Mouse (Mus musculus): ENCODE measurements around the gene 4932414N04Rik. TPM values are rescaled to one million over a fixed set of nuclear protein-coding genes. Genes with fewer than 3 reads are reported as not detected.

The 4932414N04Rik gene
- polyA plus RNA-seq, 1 experiment from 2014 or later: not detected

DNA sequence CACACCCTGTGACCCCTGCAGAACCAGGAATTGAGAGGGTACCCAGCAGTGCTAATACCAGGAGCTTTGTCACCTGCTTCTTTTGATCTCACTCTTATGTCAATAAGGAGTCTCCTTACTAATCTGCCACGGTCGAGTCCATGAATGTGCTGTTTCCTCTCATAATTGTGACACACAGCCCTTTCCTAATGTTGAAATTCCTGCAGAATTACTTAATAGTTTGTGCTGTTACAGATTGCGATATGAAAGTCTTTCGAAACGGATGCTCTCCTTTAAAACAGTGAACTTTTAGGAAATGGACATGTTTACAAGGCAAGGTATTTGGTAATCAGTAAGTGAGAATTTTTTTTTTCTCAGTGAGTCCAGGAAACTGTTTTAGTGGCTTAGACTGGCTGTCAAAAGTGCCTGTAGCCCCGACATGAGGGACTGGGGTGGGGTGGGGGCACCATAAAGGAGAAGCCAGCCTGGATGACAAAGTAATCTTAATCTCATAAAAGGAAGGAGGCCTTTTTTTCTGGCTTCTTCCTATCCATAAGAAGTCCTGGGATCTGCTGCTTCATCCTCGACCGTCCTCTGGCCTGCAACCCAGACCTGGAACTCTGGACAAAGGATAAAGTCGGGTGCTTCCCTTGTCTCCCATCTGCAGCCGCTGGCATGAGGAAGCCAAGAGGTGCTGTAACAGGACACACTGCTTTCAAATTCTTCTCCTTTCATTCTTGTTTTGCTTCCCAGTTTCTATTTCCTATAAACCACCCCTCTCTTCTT is 139.9 kb downstream of the 4932414N04Rik start:
- no peaks in the 10 kb centered on the region for H3K9me3 ChIP-seq (ENCODE audit: control insufficient read depth, low read length)
- no peak overlapping the region for H3K4me2 ChIP-seq (ENCODE audit: low read length)
- H3K27ac ChIP-seq (ENCODE audit: low read depth): no peak overlapping the region
- ATAC-seq (replicated peaks; ENCODE audit: low FRiP score, low TSS enrichment, low read depth) (no peak), DNase-seq (ENCODE audit: low spot score) (no peak)
- no peak overlapping the region for H3K4me3 ChIP-seq (ENCODE audit: low read depth, low read length)
- 66% methylated on average over 10 of the region's 10 CpGs for WGBS
- H3K36me3 ChIP-seq (ENCODE audit: control insufficient read depth, insufficient read depth, low read length): no peaks in the 10 kb centered on the region
- H3K27me3 ChIP-seq (replicated peaks; ENCODE audit: control insufficient read depth, insufficient read depth, low read length): no peaks in the 10 kb centered on the region
- H3K9ac ChIP-seq (ENCODE audit: low read length): no peak overlapping the region
- H3K4me1 ChIP-seq (replicated peaks; ENCODE audit: control insufficient read depth, insufficient read depth, low read length): 0 out of 2 replicates have a peak, but pooled peaks cover 3% of the 10 kb centered on the region

DNA sequence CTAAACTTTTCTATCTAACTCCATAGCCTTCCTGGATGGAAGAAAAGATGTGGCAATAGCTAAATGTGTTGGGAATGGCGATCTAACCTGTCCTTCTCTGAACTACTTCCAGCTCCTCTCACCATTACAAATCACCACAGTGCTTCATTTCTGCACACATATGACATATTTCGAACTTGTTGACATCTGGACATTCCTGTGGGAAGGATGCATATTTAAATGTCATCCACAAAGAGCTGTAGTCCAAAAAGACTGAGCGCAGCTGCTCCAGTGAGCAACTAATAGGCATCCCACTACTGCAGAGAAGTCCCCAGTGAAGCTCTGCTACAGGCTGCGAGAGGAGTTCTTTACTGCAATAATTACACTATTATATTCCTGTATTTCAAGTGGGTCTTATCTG is 140.8 kb downstream of the 4932414N04Rik start:
- H3K4me3 ChIP-seq (ENCODE audit: low read depth, low read length): no peak overlapping the region
- no peak overlapping the region for H3K4me2 ChIP-seq (ENCODE audit: low read length)
- H3K9me3 ChIP-seq (ENCODE audit: control insufficient read depth, low read length): no peaks in the 10 kb centered on the region
- H3K27ac ChIP-seq (ENCODE audit: low read depth): no peak overlapping the region
- no peak for ATAC-seq (replicated peaks; ENCODE audit: low FRiP score, low TSS enrichment, low read depth)
- no peak for DNase-seq (ENCODE audit: low spot score)
- 0 out of 2 replicates have a peak, but pooled peaks cover 3% of the 10 kb centered on the region for H3K4me1 ChIP-seq (replicated peaks; ENCODE audit: control insufficient read depth, insufficient read depth, low read length)
- WGBS: 74% methylated on average over 4 of the region's 4 CpGs
- H3K27me3 ChIP-seq (replicated peaks; ENCODE audit: control insufficient read depth, insufficient read depth, low read length): no peaks in the 10 kb centered on the region
- H3K36me3 ChIP-seq (ENCODE audit: control insufficient read depth, insufficient read depth, low read length): no peaks in the 10 kb centered on the region
- no peak overlapping the region for H3K9ac ChIP-seq (ENCODE audit: low read length)

Other genes with a start within 250 kb of the 4932414N04Rik start
- 15.3 and 18.3 TPM in 2 replicates for gene Stk39, start 184.2 kb upstream of the 4932414N04Rik start, polyA plus RNA-seq (2014; fragmentation: Nextera tagmentation; extraction: Ambion mirVana)
- gene 4933409G03Rik, start 74.1 kb upstream of the 4932414N04Rik start, polyA plus RNA-seq (2014; fragmentation: Nextera tagmentation; extraction: Ambion mirVana): not detected in 2 replicates
- gene Cers6, start 205.0 kb downstream of the 4932414N04Rik start, polyA plus RNA-seq (2014; fragmentation: Nextera tagmentation; extraction: Ambion mirVana): 45.0 and 49.0 TPM in 2 replicates